Mouse (Mus musculus) lung, adult 2 months (tissue): ENCODE data around the gene Tmem229b.

Experiments
- CTCF ChIP-seq: fragments of 200-500 bp; IDR thresholded peaks from 2 replicates; pipeline ENCODE4 v1.5.1; 2011; ENCODE audit warnings: mild to moderate bottlenecking, low read length, control low read depth; ENCODE audit not compliant: insufficient read depth
- POLR2A ChIP-seq: fragments of 200-500 bp; IDR thresholded peaks from 2 replicates; pipeline ENCODE4 v1.6.1; 2011; ENCODE audit warnings: low read depth, mild to moderate bottlenecking, control low read depth, low read length, borderline replicate concordance; ENCODE audit errors: extremely low read depth

GRCm38 (mm10) chr12:78977552-78977951 is 29.9 kb downstream of the Tmem229b start:
- no peak for TF ChIP-seq POLR2A
- no peak for TF ChIP-seq CTCF
